Mouse (Mus musculus) induced T-regulatory cell, adult 2 months (primary cell): ENCODE measurements around the gene Rab6b.
"Not testable (repeated sequence)": the region's sequence is repeated elsewhere in the genome, so short reads cannot be mapped to it uniquely, and the experiment has no call there.

Experiments used
- DNase-seq: peaks from one replicate; pipeline ENCODE4 v3.0.0-alpha.2; 2012; ENCODE audit warnings: low read depth

Gene Rab6b

DNA sequence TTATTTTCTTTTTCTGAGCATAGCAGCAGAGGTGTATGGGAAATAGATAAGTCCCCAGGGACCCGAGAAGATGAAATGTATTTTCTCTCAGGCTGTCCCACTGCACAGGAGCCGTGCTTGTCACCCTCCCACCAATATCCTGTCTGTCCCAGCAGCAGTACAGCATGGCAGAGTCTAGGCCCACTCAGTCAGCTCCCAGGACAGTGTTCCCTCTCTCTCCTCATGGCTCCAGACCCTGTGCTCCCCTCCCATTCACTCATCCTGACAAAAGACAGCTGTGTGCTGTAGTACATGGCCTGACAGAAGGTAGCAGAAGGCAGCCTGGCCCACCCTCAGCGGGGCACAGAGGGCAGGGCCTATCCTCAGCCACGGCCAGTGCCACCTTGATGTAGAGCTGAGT is 32.3 kb downstream of the Rab6b start:
- no peak for DNase-seq

- DNase-seq, result no peak
Measured at GRCm38 (mm10) chr9:103145351-103145750, 33.8 kb downstream of the Rab6b start.

- DNase-seq, result no peak
Measured at GRCm38 (mm10) chr9:103146257-103146656, 34.7 kb downstream of the Rab6b start.

DNA sequence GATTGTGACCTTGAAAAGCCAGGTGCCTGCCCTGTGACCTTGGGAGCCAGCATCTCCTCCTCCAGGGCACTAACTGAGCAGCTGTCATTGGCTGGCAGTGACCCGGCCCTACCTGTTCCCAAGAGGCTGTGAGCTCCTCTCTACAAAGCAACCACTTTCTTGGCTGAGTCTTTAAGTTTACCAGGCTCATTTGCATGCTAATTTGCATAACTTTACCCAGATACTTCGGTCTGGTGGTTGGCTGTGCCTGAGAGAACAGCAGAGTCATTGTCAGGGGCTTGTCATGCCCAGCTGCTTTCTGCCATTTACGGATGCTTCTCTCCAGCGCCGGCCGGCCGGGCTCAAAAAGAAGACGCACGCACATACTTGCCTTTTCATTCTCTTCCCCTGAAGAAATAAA is 35.1 kb downstream of the Rab6b start:
- no peak for DNase-seq

- no peak for DNase-seq
Measured at GRCm38 (mm10) chr9:103147103-103147502, 35.5 kb downstream of the Rab6b start.

- DNase-seq, result no peak
Measured at GRCm38 (mm10) chr9:103149074-103149799, 37.6 kb downstream of the Rab6b start.

DNA sequence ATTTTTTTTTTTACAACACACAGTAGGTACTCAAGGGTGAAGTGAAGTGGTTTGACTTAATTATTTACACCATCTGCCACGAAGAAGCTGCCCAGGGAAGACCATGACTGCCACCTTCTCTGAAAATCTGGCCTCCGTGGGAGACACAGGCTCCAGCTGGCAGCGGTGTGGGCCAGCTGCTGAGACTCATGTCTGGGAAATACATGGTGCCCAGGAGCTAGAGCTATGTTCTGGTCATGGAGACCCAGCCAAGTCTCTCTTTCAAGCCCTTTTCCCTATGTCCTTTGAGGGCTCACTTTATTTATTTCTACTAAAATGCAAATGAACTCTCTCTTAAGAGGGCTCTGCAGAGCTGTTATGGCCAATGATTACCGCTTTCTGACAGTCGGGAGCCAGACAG is 41.7 kb downstream of the Rab6b start:
- DNase-seq, result no peak

GRCm38 (mm10) chr9:103154568-103154967 is 43.0 kb downstream of the Rab6b start:
- no peak for DNase-seq

- not testable (repeated sequence) for DNase-seq
Measured at GRCm38 (mm10) chr9:103155158-103155557, 43.6 kb downstream of the Rab6b start.

DNA sequence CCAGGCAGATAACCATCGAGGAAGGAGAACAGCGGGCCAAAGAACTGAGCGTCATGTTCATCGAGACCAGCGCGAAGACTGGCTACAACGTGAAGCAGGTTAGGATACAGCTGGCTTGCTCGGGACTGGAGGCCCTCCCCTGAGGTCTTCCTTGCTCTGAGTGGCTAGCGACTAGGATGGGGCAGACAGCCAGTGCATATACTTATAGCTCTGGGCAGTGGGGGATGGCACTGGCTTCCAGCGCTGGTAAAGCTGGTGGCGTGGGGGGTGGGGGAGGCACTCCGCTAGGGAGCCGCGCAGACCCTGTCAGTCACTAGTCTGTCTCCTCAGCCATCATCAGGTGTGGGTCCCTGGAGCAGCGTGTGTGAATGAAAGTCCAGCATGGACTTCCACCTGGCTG is 52.2 kb downstream of the Rab6b start:
- no peak for DNase-seq

DNA sequence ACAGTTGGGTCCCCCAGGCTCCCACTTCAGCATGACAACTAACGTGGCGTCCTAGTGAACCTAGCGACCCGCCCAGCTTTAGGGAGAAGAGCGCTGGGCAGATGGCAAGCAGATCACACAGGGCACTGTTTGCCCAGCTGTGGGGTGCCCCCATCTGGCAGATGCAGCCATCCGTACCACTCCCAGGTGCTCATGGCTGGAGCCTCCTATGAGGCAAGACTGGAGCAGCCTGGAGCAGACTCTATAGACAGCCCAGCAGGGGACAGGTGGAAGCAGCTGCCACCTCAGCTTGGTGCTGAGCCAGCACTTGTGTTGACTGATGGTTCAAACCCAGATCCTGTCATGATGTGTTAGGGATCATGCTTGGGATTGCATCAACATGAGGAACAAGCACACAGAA is 56.5 kb downstream of the Rab6b start:
- no peak for DNase-seq

DNA sequence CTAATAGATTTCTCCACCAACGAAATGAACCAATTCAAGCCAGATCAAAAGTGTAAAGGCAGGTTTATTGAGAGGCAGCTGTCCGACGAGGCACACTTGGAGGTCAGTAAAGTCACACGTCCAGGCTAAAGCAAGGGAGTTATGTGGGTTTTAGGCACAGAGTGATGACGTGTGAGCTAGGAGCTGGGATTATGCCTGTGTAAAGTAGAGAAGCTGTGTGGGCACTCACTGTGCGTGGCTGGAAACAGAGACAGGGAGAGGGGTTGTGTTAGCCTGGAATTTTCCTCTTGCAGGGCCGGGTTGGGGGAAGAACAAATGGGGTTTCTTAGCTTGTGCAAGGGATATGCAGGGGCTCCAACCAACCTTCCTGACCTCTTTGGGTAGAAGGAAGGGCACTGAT is 57.2 kb downstream of the Rab6b start:
- DNase-seq, result no peak

DNA sequence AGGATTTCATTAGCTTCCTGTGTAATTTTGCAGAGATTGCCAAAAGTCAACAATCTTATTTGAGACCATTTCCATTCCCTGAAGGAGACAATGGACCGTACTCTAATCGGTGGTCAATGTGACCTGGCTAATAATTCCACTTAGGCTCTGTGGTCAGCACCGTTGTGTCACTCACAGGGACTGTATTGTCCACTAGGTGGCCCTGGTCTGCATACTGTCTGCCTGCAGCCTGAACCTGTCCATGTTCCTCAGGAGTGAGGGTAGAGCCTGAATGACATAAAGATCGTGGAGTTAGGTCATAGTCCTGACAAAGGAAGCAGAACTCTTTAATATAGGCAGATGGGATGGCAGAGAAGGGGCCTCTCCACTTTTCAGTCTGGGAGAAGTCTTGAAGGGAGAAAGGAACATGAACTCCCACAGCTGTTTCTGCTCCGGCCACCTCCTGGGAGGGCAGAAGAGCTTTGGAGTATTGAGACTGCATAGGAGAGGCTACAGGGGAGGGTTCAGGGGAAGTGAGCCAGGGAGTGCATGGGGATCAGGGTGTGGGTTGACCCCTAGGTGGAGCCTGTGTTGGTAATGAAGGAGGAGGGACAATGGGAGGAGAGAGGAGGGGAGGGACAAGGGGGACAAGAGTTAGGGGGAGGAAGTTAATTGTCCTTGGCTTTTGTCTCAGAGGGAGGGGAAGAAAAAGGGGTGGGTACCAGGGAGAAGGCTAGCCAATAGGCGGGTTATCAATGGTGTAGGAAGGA is 63.4 kb downstream of the Rab6b start:
- peak; percentile 16 for DNase-seq

DNA sequence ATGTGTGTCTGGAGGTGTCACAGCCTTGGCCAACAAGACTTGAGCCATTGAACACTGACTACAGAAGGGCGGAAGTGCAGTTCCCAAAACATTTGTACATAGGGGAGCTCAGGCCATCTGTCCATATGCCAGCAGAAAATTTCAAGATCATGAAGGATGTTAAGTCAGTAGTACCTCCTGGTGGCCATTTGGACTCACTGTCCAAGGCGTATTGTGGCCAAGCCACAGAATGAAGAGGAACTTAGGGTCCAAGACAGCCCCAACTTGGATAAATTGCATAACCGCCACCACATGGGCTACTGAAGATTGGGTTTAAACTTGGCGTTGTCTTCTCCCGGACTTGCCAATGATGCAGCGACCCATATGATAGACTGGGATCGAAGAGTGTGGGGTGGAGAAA is 64.1 kb downstream of the Rab6b start:
- no peak for DNase-seq

DNA sequence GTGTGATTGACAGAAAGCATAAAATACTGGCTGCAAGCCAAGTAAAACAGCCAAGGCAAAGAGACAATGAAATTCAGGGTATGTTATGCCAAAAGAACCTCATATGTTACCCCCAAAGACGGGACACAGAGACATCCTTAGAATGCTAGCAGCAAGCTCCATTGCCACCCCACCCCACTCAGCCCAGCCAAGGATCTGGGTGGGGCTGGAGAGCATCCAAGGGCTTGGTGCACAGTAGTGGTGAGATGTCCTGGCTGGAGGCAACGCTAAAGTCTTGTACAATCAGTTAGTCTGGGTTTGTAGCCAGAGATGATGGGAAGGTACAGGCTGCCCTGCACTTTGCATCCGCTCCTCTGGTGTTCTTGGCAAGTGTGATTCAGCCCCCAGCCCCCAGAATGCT is 68.7 kb downstream of the Rab6b start:
- DNase-seq, result no peak

GRCm38 (mm10) chr9:103180807-103181565 is 69.4 kb downstream of the Rab6b start:
- peak; percentile 81 for DNase-seq

- DNase-seq, result no peak
Measured at GRCm38 (mm10) chr9:103181886-103182285, 70.3 kb downstream of the Rab6b start.

- no peak for DNase-seq
Measured at GRCm38 (mm10) chr9:103184855-103185254, 73.3 kb downstream of the Rab6b start.

GRCm38 (mm10) chr9:103185946-103186345 is 74.4 kb downstream of the Rab6b start:
- DNase-seq, result no peak

DNA sequence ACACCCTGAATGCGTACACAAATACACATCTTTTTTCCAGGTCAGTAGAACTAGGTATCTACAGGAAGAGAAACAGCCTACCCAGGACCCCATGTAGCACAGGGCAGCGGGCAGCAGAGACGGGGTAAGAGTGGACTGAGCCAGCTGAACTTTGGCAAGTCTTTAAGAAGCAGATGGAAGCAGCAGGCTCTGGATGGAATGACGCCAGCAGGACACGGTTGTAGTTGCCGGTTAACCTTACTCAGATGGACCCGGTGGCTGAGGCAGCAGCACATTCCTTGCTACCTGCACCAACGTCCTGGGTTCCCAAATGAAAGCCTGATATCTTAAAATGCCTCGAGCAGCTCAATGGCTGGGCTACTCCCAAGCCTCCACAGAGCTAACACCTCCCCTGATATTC is 75.2 kb downstream of the Rab6b start:
- no peak for DNase-seq

GRCm38 (mm10) chr9:103188416-103188815 is 76.8 kb downstream of the Rab6b start:
- no peak for DNase-seq

DNA sequence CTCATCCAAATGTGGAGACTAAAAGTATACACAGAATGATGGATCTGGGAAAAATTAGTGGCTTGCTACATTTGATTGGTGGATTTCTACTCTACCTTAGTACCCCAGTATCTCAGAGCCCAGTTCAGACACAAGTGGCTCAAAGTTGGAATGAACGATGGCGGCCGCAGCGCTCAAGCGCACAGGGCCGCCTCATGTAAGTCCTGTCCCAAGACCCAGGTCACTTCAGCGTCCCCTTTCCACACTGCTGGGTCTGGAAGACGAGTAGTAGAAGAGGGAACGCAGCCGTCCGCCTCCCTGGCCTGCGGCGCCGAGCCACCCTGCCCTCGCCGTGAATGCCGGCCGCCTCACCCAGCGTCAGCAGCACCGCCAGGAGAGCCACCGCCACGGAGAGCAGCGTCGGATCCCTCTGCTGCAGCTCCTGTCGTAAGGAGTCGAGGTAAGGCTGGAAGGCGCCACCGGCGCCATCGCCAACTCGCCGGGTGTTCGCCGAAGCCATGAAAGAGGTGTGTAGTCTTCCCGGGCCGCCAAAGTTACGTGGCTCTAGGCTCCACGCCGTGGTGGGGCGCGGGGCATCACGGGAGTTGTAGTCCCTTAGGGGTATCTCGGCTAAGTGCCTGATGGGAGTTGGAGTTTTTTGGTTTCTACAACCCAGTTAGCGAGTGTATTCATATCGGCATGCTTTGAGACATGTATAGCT is 90.1 kb downstream of the Rab6b start, which contains the start of gene Srprb:
Gene Srprb (minus strand): TSS at position 577 of the 700 bp plus-strand sequence.
- peak; percentile 95 for DNase-seq
